Mouse (Mus musculus): ENCODE measurements around the gene Mdh1b.

Gene Mdh1b

GRCm38 (mm10) chr1:63658016-63658415 lies 72.1 kb downstream of the Mdh1b start:
- peak; percentile 13 for DNase-seq
